Mouse (Mus musculus) intestine, embryonic 16.5 days (tissue): ENCODE measurements around the gene Stxbp1. TPM values are rescaled to one million over a fixed set of nuclear protein-coding genes. Genes with fewer than 3 reads are reported as not detected.

Source experiments
- ATAC-seq: fragments of 200-750 bp; cut with Nextera tagmentation; 2 replicates; pipeline ENCODE4 v1.8.0; 2017; ENCODE audit warnings: moderate TSS enrichment, moderate library complexity
- H3K27ac ChIP-seq: fragments of 300-500 bp; sonication (generic); 2 replicates; pipeline ENCODE4 v1.5.1; 2014; ENCODE audit warnings: mild to moderate bottlenecking, low read length
- H3K27me3 ChIP-seq: fragments of 300-500 bp; sonication (generic); replicated peaks from 2 replicates; pipeline ENCODE4 v1.6.1; 2014; ENCODE audit warnings: low read length, control low read depth, mixed read lengths; ENCODE audit not compliant: control insufficient read depth, insufficient read depth
- H3K36me3 ChIP-seq: fragments of 300-500 bp; sonication (generic); 2 replicates; pipeline ENCODE4 v1.6.1; 2014; ENCODE audit warnings: low read length, control low read depth; ENCODE audit not compliant: control insufficient read depth, insufficient read depth
- H3K4me1 ChIP-seq: fragments of 300-500 bp; sonication (generic); 2 replicates; pipeline ENCODE4 v1.6.1; 2014; ENCODE audit warnings: low read length, control low read depth, mixed read lengths; ENCODE audit not compliant: control insufficient read depth, insufficient read depth
- H3K4me2 ChIP-seq: fragments of 300-500 bp; sonication (generic); 2 replicates; pipeline ENCODE4 v1.6.1; 2014; ENCODE audit warnings: low read depth, low read length, control low read depth
- H3K4me3 ChIP-seq: fragments of 300-500 bp; sonication (generic); 2 replicates; pipeline ENCODE4 v1.5.1; 2014; ENCODE audit warnings: mild to moderate bottlenecking, low read length
- H3K9ac ChIP-seq: fragments of 300-500 bp; sonication (generic); 2 replicates; pipeline ENCODE4 v1.6.1; 2014; ENCODE audit warnings: low read depth, low read length
- H3K9me3 ChIP-seq: fragments of 300-500 bp; sonication (generic); 2 replicates; pipeline ENCODE4 v1.6.1; 2016; ENCODE audit warnings: low read length, control low read depth; ENCODE audit not compliant: control insufficient read depth
- WGBS: fragments of 180-500 bp; shearing (Covaris S2); extraction: QIAGEN DNeasy Blood & Tissue Kit; methylation state at CpG from one replicate; pipeline ENCODE4 v1.1.7; 2014; 5-methylcytosine and 5-hydroxymethylcytosine counted together
- polyA plus RNA-seq: library from polyadenylated mRNA; unstranded; fragments of >200 nt; fragmentation: Nextera tagmentation; extraction: Ambion mirVana; gene quantifications from 2 replicates; pipeline ENCODE4 v1.2.1, GENCODE M21; 2015

Stxbp1 gene
- polyA plus RNA-seq, 1 experiment from 2014 or later = 18.1 TPM

GRCm38 (mm10) chr2:32744272-32744982 lies 102.6 kb downstream of the Stxbp1 start:
- no peak overlapping the region for H3K4me2 ChIP-seq
- peaks cover 18% of the 10 kb centered on the region for H3K4me1 ChIP-seq
- WGBS = 77% methylated on average over 15 of the region's 15 CpGs
- no peak overlapping the region for H3K4me3 ChIP-seq
- H3K9ac ChIP-seq = no peak overlapping the region
- H3K36me3 ChIP-seq = no peaks in the 10 kb centered on the region; the same call in 1 of the 2 replicates
- peaks cover 19% of the 10 kb centered on the region for H3K27me3 ChIP-seq
- H3K27ac ChIP-seq = no peak overlapping the region
- no peak for ATAC-seq
- no peaks in the 10 kb centered on the region for H3K9me3 ChIP-seq

- peak overlapping the region; percentile 64 for H3K9ac ChIP-seq
- WGBS = 14% methylated on average over 18 of the region's 18 CpGs
- peak; percentile 45 for ATAC-seq
These were observed 104.9 kb downstream of the Stxbp1 start for GRCm38 (mm10) chr2:32742173-32742531.

DNA sequence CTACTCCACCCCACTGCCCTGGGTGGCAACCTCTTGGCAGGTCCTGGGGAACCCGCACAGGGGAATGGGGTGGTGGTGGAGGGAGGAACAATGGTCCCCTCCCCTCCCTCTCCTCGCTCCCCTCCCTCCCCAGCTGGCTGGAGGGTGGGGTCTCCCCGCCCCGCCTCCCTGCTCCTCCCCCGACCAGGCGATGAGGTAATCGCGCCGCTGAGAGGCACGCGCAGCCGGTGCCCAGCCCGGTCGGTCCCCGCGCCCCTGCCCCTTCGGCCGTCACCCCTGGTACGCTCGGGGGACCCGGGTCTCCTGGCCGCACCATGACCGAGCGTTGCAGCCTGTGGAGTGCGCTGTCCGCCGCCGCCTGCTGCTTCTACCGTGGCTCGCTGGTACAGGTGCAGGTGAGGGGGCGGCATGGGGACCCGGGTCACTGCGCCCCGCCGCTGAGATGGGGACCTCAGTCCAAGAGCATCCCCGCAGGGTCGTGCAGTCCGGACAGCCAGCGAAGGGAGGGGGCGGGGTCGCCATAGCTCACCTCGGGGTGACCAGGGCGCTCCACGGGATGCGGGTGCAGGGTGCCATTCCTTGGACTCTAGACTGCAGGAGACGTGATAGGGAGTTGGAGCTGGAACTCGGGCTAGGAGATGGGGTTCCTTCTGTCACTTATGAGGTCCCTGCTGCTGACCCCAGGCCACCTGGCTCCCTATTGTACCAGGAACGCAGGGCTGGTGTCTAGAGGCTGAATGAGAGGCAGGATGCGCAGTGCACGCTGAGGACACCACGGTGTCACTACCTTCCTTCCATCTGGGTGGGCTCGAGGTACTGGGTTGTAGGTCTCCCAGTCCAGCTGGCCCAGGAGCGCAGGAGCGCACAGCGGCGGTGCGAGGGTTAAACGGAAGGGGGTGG lies 105.5 kb downstream of the Stxbp1 start:
- peaks cover 26% of the 10 kb centered on the region for H3K4me1 ChIP-seq
- 0 out of 2 replicates have a peak, but pooled peaks cover 2% of the 10 kb centered on the region for H3K36me3 ChIP-seq
- ATAC-seq = peak; percentile 27
- no peaks in the 10 kb centered on the region for H3K9me3 ChIP-seq
- peak overlapping the region; percentile 64 for H3K9ac ChIP-seq
- H3K27ac ChIP-seq = no peak overlapping the region
- WGBS = 5% methylated on average over 53 of the region's 58 CpGs
- H3K4me3 ChIP-seq = peak overlapping the region; percentile 48
- H3K4me2 ChIP-seq = peak overlapping the region; percentile 84
- peaks cover 19% of the 10 kb centered on the region for H3K27me3 ChIP-seq

More at GRCm38 (mm10) chr2:32742173-32742531, 104.9 kb downstream of the Stxbp1 start:
- 0 out of 2 replicates have a peak, but pooled peaks cover 2% of the 10 kb centered on the region for H3K36me3 ChIP-seq
- peaks cover 21% of the 10 kb centered on the region for H3K4me1 ChIP-seq
- peak overlapping the region; percentile 84; the same call in 1 of the 2 replicates for H3K4me2 ChIP-seq
- H3K27me3 ChIP-seq = peaks cover 19% of the 10 kb centered on the region
- no peaks in the 10 kb centered on the region for H3K9me3 ChIP-seq
- peak overlapping the region; percentile 48 for H3K4me3 ChIP-seq
- H3K27ac ChIP-seq = no peak overlapping the region

DNA sequence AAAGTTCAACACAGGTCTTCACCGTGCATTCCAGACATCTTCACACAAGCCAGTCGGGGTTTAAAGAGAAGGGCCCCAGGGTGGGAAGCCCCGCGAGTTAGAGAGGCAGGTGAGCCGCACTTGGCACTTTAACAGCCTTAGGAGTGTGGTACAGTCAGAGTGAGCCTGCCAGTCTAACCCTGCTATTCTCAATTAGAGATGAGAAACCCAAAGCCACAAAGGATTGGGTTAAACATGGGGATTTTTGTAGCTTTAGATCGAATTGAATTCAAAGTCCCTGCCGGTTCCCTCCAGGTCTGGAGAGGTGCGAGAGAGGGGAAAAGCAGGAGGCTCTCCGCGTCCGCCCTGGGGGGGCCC lies 106.2 kb downstream of the Stxbp1 start, which contains the start of gene 6330409D20Rik:
TSS of gene 6330409D20Rik (minus strand) at position 101 of the 357 bp plus-strand sequence.
- peak within 1 kb of the TSS; percentile 48 for H3K4me3 ChIP-seq
- peaks cover 30% of the 10 kb centered on the region for H3K4me1 ChIP-seq
- WGBS = 12% methylated on average over 11 of the region's 11 CpGs
- no peak within 1 kb of the TSS for H3K27ac ChIP-seq
- no peaks in the 10 kb centered on the region for H3K9me3 ChIP-seq
- no peak for ATAC-seq
- 0 out of 2 replicates have a peak, but pooled peaks cover 2% of the 10 kb centered on the region for H3K36me3 ChIP-seq
- H3K27me3 ChIP-seq = peaks cover 19% of the 10 kb centered on the region
- peak within 1 kb of the TSS; percentile 84 for H3K4me2 ChIP-seq
- peak within 1 kb of the TSS; percentile 64 for H3K9ac ChIP-seq

- ATAC-seq = no peak
- 72% methylated on average over 4 of the region's 4 CpGs for WGBS
These were observed 107.7 kb downstream of the Stxbp1 start for GRCm38 (mm10) chr2:32739311-32739710.

More at GRCm38 (mm10) chr2:32739311-32739710, 107.7 kb downstream of the Stxbp1 start:
- H3K4me2 ChIP-seq = no peak overlapping the region
- no peak overlapping the region for H3K9ac ChIP-seq
- no peak overlapping the region for H3K4me3 ChIP-seq
- peaks cover 39% of the 10 kb centered on the region for H3K4me1 ChIP-seq
- H3K27ac ChIP-seq = no peak overlapping the region
- no peaks in the 10 kb centered on the region for H3K9me3 ChIP-seq
- H3K27me3 ChIP-seq = peaks cover 19% of the 10 kb centered on the region
- 0 out of 2 replicates have a peak, but pooled peaks cover 2% of the 10 kb centered on the region for H3K36me3 ChIP-seq

Other genes with a start within 250 kb of the Stxbp1 start
- gene St6galnac6, start 247.5 kb downstream of the Stxbp1 start, polyA plus RNA-seq = 12.3 and 15.2 TPM in 2 replicates
- 15.3 and 18.6 TPM in 2 replicates for gene Ak1, start 225.5 kb downstream of the Stxbp1 start, polyA plus RNA-seq
- gene Eng, start 200.7 kb downstream of the Stxbp1 start, polyA plus RNA-seq = 66.8 and 70.3 TPM in 2 replicates
- 29.8 and 32.0 TPM in 2 replicates for gene Fpgs, start 143.1 kb downstream of the Stxbp1 start, polyA plus RNA-seq
- gene Cdk9, start 134.2 kb downstream of the Stxbp1 start, polyA plus RNA-seq = 83.4 and 86.0 TPM in 2 replicates
- gene Sh2d3c, start 126.2 kb downstream of the Stxbp1 start, polyA plus RNA-seq = 26.1 and 26.5 TPM in 2 replicates
- 0.26 TPM in 1 of 2 replicates, not detected in the other for gene 6330409D20Rik, start 106.2 kb downstream of the Stxbp1 start, polyA plus RNA-seq
- gene Tor2a, start 90.0 kb downstream of the Stxbp1 start, polyA plus RNA-seq = 73.1 and 74.0 TPM in 2 replicates
- gene Ttc16, start 71.6 kb downstream of the Stxbp1 start, polyA plus RNA-seq = 0.32 and 0.34 TPM in 2 replicates
- gene Ptrh1, start 71.5 kb downstream of the Stxbp1 start, polyA plus RNA-seq = 5.4 and 6.3 TPM in 2 replicates
- gene Cfap157, start 62.8 kb downstream of the Stxbp1 start, polyA plus RNA-seq = 0.58 and 1.2 TPM in 2 replicates
- gene Fam129b, start 28.9 kb upstream of the Stxbp1 start, polyA plus RNA-seq = 35.4 and 37.8 TPM in 2 replicates
- 141 and 162 TPM in 2 replicates for gene Rpl12, start 114.3 kb upstream of the Stxbp1 start, polyA plus RNA-seq
- gene Lrsam1, start 114.4 kb upstream of the Stxbp1 start, polyA plus RNA-seq = 6.8 and 7.8 TPM in 2 replicates
- 21.5 and 26.6 TPM in 2 replicates for gene Slc2a8, start 134.8 kb upstream of the Stxbp1 start, polyA plus RNA-seq